Mouse (Mus musculus) frontal cortex, adult (tissue): ENCODE results near the gene Lrfn2.

Source experiments
- ATAC-seq: cut with Nextera tagmentation; 2 replicates; pipeline ENCODE4 v1.9.2; 2017; ENCODE audit warnings: mild to moderate bottlenecking, moderate library complexity, mixed read lengths; ENCODE audit not compliant: low TSS enrichment

Gene Lrfn2

GRCm38 (mm10) chr17:48963740-48964139, 31.6 kb downstream of the Lrfn2 start:
- no peak for ATAC-seq

GRCm38 (mm10) chr17:48968304-48968703, 36.1 kb downstream of the Lrfn2 start:
- peak; percentile 81 for ATAC-seq

GRCm38 (mm10) chr17:48971296-48971695, 39.1 kb downstream of the Lrfn2 start:
- no peak for ATAC-seq

- no peak for ATAC-seq
Measured at GRCm38 (mm10) chr17:48972866-48973265, 40.7 kb downstream of the Lrfn2 start.

- ATAC-seq, result no peak
Measured at GRCm38 (mm10) chr17:48973394-48973793, 41.2 kb downstream of the Lrfn2 start.

- no peak for ATAC-seq
Measured at GRCm38 (mm10) chr17:48975055-48975454, 42.9 kb downstream of the Lrfn2 start.

GRCm38 (mm10) chr17:48976611-48977022, 44.4 kb downstream of the Lrfn2 start:
- ATAC-seq, result peak; percentile 75

- ATAC-seq, result no peak
Measured at GRCm38 (mm10) chr17:48995256-48995993, 63.2 kb downstream of the Lrfn2 start.

- 0 out of 2 replicates have a peak, but pooled peaks have one; percentile 29 for ATAC-seq
Measured at GRCm38 (mm10) chr17:48999463-49000227, 67.5 kb downstream of the Lrfn2 start.

- ATAC-seq, result no peak
Measured at GRCm38 (mm10) chr17:49009384-49010073, 77.3 kb downstream of the Lrfn2 start.

GRCm38 (mm10) chr17:49013876-49014600, 81.9 kb downstream of the Lrfn2 start:
- ATAC-seq, result peak; percentile 89

GRCm38 (mm10) chr17:49015368-49015767, 83.2 kb downstream of the Lrfn2 start:
- ATAC-seq, result peak; percentile 18; the same call in 1 of the 2 replicates

- no peak for ATAC-seq
Measured at GRCm38 (mm10) chr17:49016229-49016628, 84.0 kb downstream of the Lrfn2 start.

GRCm38 (mm10) chr17:49017438-49018415, 85.5 kb downstream of the Lrfn2 start:
- no peak for ATAC-seq

GRCm38 (mm10) chr17:49018774-49019488, 86.8 kb downstream of the Lrfn2 start:
- ATAC-seq, result no peak

GRCm38 (mm10) chr17:49029556-49030268, 97.5 kb downstream of the Lrfn2 start:
- ATAC-seq, result peak; percentile 83

GRCm38 (mm10) chr17:49030269-49030615, 98.1 kb downstream of the Lrfn2 start:
- ATAC-seq, result peak; percentile 27

GRCm38 (mm10) chr17:49030841-49031240, 98.7 kb downstream of the Lrfn2 start:
- ATAC-seq, result no peak

GRCm38 (mm10) chr17:49031790-49032189, 99.6 kb downstream of the Lrfn2 start:
- no peak for ATAC-seq
